Mouse (Mus musculus): ENCODE results near the gene Notum. TPM values are rescaled to one million over a fixed set of nuclear protein-coding genes. Genes with fewer than 3 reads are reported as not detected.

Notum gene
- polyA plus RNA-seq, 1 experiment from 2014 or later, result 2.3 TPM

DNA sequence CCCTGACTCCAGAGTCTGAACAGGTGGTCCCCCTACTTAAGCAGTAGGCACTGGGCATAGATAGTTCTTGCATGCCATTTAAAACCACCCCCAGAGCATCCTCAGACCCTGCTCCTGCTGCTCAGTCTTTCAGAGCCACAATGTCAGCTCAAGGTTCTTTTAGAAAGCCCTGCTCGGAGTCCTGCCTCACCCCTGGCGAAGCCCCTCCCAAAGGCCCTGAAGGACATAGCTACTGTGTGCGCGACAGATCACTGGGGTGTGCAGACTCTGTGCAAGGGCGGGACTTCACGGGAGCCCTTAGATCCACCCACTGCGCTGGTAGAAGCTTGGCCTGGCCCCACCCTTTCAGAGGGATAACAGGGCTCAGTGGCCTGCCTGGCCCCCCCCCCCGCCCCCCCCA is 51.7 kb downstream of the Notum start:
- Histone ChIP-seq H3K27ac (replicated peaks) (no peak overlapping the region), H3K27me3 (no peaks in the 10 kb centered on the region; the same call in 1 of the 2 replicates), H3K4me2 (peak overlapping the region; percentile 47; the same call in 1 of the 2 replicates), H3K9ac (no peak overlapping the region), H3K36me3 (peaks cover 45% of the 10 kb centered on the region), H3K4me1 (replicated peaks) (peaks cover 8% of the 10 kb centered on the region), H3K4me3 (no peak overlapping the region), H3K9me3 (no peaks in the 10 kb centered on the region)
- 46% methylated on average over 8 of the region's 8 CpGs for WGBS
- ATAC-seq (ENCODE audit: low FRiP score, low read depth), result no peak

DNA sequence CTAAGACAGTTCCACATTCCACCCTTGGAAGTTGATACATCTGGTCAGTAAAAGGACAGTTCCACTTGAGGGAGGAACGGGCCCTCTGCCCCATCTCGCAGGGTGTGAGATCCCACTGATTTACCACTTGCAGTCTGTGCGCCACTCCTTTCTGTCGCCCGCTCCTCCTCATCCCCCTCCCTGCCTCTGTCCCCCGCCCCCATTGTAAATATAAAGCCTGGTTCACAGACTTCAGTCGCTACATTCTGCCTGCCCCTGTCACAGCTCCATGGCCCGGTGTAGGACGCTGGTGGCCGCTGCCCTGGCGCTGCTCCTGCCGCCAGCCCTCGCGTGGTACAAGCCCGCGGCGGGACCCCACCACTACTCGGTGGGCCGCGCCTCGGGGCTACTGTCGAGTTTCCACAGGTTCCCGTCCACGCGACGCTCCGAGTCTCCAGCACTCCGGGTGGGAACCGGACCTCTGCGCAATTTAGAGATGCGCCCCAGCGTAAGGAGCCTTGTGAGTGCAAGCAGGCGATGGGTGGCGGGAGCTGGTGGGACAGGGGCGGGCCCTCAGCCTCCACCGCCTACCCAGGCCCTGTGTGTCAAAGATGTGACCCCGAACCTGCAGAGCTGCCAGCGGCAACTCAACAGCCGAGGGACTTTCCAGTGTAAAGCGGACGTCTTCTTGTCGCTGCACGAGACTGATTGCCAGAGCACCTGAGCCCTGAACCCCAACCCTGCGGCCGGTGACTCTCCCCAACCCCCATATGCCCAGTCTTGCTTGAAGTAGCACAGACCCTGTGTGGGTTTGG is 52.5 kb downstream of the Notum start, which contains the start of gene Npb:
TSS of gene Npb (plus strand) at position 237 of the 794 bp plus-strand sequence.
- H3K36me3 ChIP-seq, result peaks cover 45% of the 10 kb centered on the region
- H3K27ac ChIP-seq (replicated peaks), result no peak within 1 kb of the TSS
- peaks cover 8% of the 10 kb centered on the region for H3K4me1 ChIP-seq (replicated peaks)
- H3K4me2 ChIP-seq, result peak within 1 kb of the TSS; percentile 47
- H3K9ac ChIP-seq, result 0 out of 2 replicates have a peak within 1 kb of the TSS, but pooled peaks have one; percentile 12
- WGBS, result 9% methylated on average over 44 of the region's 45 CpGs
- no peaks in the 10 kb centered on the region; the same call in 1 of the 2 replicates for H3K27me3 ChIP-seq
- no peaks in the 10 kb centered on the region for H3K9me3 ChIP-seq
- H3K4me3 ChIP-seq, result peak within 1 kb of the TSS; percentile 11
- no peak for ATAC-seq (ENCODE audit: low FRiP score, low read depth)

DNA sequence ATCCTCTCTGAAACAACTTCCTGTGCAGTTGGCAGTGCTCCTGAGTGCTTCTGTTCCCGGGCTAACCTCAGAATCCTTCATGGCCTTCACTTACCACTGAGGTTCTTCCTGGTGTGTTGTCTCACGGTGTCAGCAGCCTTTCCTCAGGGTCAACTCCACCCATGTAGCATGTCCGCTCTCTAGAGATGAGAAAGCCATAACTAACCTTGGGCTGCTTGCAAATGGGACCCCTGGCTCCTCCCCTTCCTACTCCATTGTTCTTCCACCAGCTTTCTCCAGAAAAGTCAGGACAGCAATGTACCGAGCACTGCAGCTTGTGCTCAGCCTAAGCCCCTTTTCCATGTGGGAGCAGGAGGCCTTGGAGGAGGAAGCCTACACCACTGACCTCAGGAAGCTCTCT is 54.2 kb downstream of the Notum start:
- peaks cover 46% of the 10 kb centered on the region for H3K36me3 ChIP-seq
- no peak overlapping the region for H3K9ac ChIP-seq
- H3K27ac ChIP-seq (replicated peaks), result no peak overlapping the region
- no peaks in the 10 kb centered on the region; the same call in 1 of the 2 replicates for H3K27me3 ChIP-seq
- H3K4me1 ChIP-seq (replicated peaks), result peaks cover 8% of the 10 kb centered on the region
- no peak overlapping the region for H3K4me2 ChIP-seq
- no peak overlapping the region for H3K4me3 ChIP-seq
- no peaks in the 10 kb centered on the region for H3K9me3 ChIP-seq
- no peak for ATAC-seq (ENCODE audit: low FRiP score, low read depth)
- 79% methylated on average over 4 of the region's 4 CpGs for WGBS

DNA sequence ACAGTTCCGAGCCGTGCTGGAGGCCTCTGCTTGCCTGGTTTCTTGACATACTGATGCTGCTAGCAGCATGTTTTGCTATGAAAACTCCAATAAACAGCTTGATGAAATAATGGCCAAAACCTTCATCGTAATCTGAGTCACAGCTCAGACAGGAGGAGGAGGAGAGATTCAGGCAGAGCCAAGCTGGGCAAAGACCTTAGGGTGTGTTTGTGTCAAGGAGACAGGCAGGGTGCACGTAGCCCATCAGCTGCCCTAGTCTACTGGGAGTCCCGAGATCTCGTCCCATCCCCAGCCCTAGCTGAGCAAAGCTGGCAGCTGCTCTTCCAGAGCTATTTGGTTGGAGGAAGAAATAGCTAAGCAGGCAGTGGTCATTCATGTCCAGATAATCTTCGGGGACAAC is 55.3 kb downstream of the Notum start:
- ATAC-seq (ENCODE audit: low FRiP score, low read depth), result no peak
- Histone ChIP-seq H3K9ac (no peak overlapping the region), H3K36me3 (peaks cover 42% of the 10 kb centered on the region), H3K4me3 (no peak overlapping the region), H3K27me3 (no peaks in the 10 kb centered on the region; the same call in 1 of the 2 replicates), H3K27ac (replicated peaks) (no peak overlapping the region), H3K4me2 (no peak overlapping the region), H3K4me1 (replicated peaks) (peaks cover 8% of the 10 kb centered on the region), H3K9me3 (no peaks in the 10 kb centered on the region)
- WGBS, result 91% methylated on average over 7 of the region's 7 CpGs

Small RNAs within 50 kb of the gene (microRNA-seq; reads per million reads assigned to microRNA genes)
- gene Mir6936, result 1.3 reads per million

Other genes with a start within 250 kb of the Notum start
- gene Nploc4, start 223.5 kb downstream of the Notum start, polyA plus RNA-seq (2015; fragmentation: Nextera tagmentation; extraction: Ambion mirVana), result 34.9 and 36.9 TPM in 2 replicates
- gene Tspan10, start 218.5 kb downstream of the Notum start, polyA plus RNA-seq (2015; fragmentation: Nextera tagmentation; extraction: Ambion mirVana), result not detected in 2 replicates
- gene Pde6g, start 207.7 kb downstream of the Notum start, polyA plus RNA-seq (2015; fragmentation: Nextera tagmentation; extraction: Ambion mirVana), result 0.22 and 0.51 TPM in 2 replicates
- gene Oxld1, start 203.1 kb downstream of the Notum start, polyA plus RNA-seq (2015; fragmentation: Nextera tagmentation; extraction: Ambion mirVana), result 11.5 and 12.0 TPM in 2 replicates
- 24.8 and 28.9 TPM in 2 replicates for gene Ccdc137, start 203.1 kb downstream of the Notum start, polyA plus RNA-seq (2015; fragmentation: Nextera tagmentation; extraction: Ambion mirVana)
- 61.5 and 64.1 TPM in 2 replicates for gene Arl16, start 193.6 kb downstream of the Notum start, polyA plus RNA-seq (2015; fragmentation: Nextera tagmentation; extraction: Ambion mirVana)
- gene Mrpl12, start 176.6 kb downstream of the Notum start, polyA plus RNA-seq (2015; fragmentation: Nextera tagmentation; extraction: Ambion mirVana), result 122 and 125 TPM in 2 replicates
- 31.7 and 31.9 TPM in 2 replicates for gene Slc25a10, start 169.3 kb downstream of the Notum start, polyA plus RNA-seq (2015; fragmentation: Nextera tagmentation; extraction: Ambion mirVana)
- 0.41 and 0.75 TPM in 2 replicates for gene Gcgr, start 130.5 kb downstream of the Notum start, polyA plus RNA-seq (2015; fragmentation: Nextera tagmentation; extraction: Ambion mirVana)
- 243 and 246 TPM in 2 replicates for gene Mcrip1, start 111.4 kb downstream of the Notum start, polyA plus RNA-seq (2015; fragmentation: Nextera tagmentation; extraction: Ambion mirVana)
- not detected in 2 replicates for gene Ppp1r27, start 110.0 kb downstream of the Notum start, polyA plus RNA-seq (2015; fragmentation: Nextera tagmentation; extraction: Ambion mirVana)
- gene P4hb, start 87.9 kb downstream of the Notum start, polyA plus RNA-seq (2015; fragmentation: Nextera tagmentation; extraction: Ambion mirVana), result 263 and 274 TPM in 2 replicates
- 492 and 533 TPM in 2 replicates for gene Arhgdia, start 79.6 kb downstream of the Notum start, polyA plus RNA-seq (2015; fragmentation: Nextera tagmentation; extraction: Ambion mirVana)
- gene Alyref, start 62.8 kb downstream of the Notum start, polyA plus RNA-seq (2015; fragmentation: Nextera tagmentation; extraction: Ambion mirVana), result 247 and 251 TPM in 2 replicates
- 200 and 215 TPM in 2 replicates for gene Anapc11, start 62.8 kb downstream of the Notum start, polyA plus RNA-seq (2015; fragmentation: Nextera tagmentation; extraction: Ambion mirVana)
- 0.71 and 1.1 TPM in 2 replicates for gene Npb, start 52.7 kb downstream of the Notum start, polyA plus RNA-seq (2015; fragmentation: Nextera tagmentation; extraction: Ambion mirVana)
- 213 and 226 TPM in 2 replicates for gene Pcyt2, start 43.2 kb downstream of the Notum start, polyA plus RNA-seq (2015; fragmentation: Nextera tagmentation; extraction: Ambion mirVana)
- 43.4 and 45.6 TPM in 2 replicates for gene Sirt7, start 35.9 kb downstream of the Notum start, polyA plus RNA-seq (2015; fragmentation: Nextera tagmentation; extraction: Ambion mirVana)
- 42.5 and 42.7 TPM in 2 replicates for gene Mafg, start 27.6 kb downstream of the Notum start, polyA plus RNA-seq (2015; fragmentation: Nextera tagmentation; extraction: Ambion mirVana)
- gene Pycr1, start 17.4 kb downstream of the Notum start, polyA plus RNA-seq (2015; fragmentation: Nextera tagmentation; extraction: Ambion mirVana), result 19.0 and 21.3 TPM in 2 replicates
- gene Myadml2, start 13.0 kb downstream of the Notum start, polyA plus RNA-seq (2015; fragmentation: Nextera tagmentation; extraction: Ambion mirVana), result 0.67 and 1.0 TPM in 2 replicates
- gene Aspscr1, start 11.8 kb upstream of the Notum start, polyA plus RNA-seq (2015; fragmentation: Nextera tagmentation; extraction: Ambion mirVana), result 140 and 154 TPM in 2 replicates
- 107 and 109 TPM in 2 replicates for gene Cenpx, start 52.6 kb upstream of the Notum start, polyA plus RNA-seq (2015; fragmentation: Nextera tagmentation; extraction: Ambion mirVana)
- gene Lrrc45, start 52.8 kb upstream of the Notum start, polyA plus RNA-seq (2015; fragmentation: Nextera tagmentation; extraction: Ambion mirVana), result 74.9 and 81.2 TPM in 2 replicates
- gene Rac3, start 60.3 kb upstream of the Notum start, polyA plus RNA-seq (2015; fragmentation: Nextera tagmentation; extraction: Ambion mirVana), result 540 and 587 TPM in 2 replicates
- gene Dcxr, start 66.1 kb upstream of the Notum start, polyA plus RNA-seq (2015; fragmentation: Nextera tagmentation; extraction: Ambion mirVana), result 8.8 and 10.4 TPM in 2 replicates
- gene Cbr2, start 70.9 kb upstream of the Notum start, polyA plus RNA-seq (2015; fragmentation: Nextera tagmentation; extraction: Ambion mirVana), result 0.97 and 2.1 TPM in 2 replicates
- 2.1 and 2.9 TPM in 2 replicates for gene Hmga1b, start 101.6 kb upstream of the Notum start, polyA plus RNA-seq (2015; fragmentation: Nextera tagmentation; extraction: Ambion mirVana)
- gene Rfng, start 123.0 kb upstream of the Notum start, polyA plus RNA-seq (2015; fragmentation: Nextera tagmentation; extraction: Ambion mirVana), result 119 and 141 TPM in 2 replicates
- gene Gps1, start 123.1 kb upstream of the Notum start, polyA plus RNA-seq (2015; fragmentation: Nextera tagmentation; extraction: Ambion mirVana), result 275 and 300 TPM in 2 replicates
- 45.2 and 48.6 TPM in 2 replicates for gene Dus1l, start 135.2 kb upstream of the Notum start, polyA plus RNA-seq (2015; fragmentation: Nextera tagmentation; extraction: Ambion mirVana)
- 90.0 and 94.7 TPM in 2 replicates for gene Fasn, start 163.4 kb upstream of the Notum start, polyA plus RNA-seq (2015; fragmentation: Nextera tagmentation; extraction: Ambion mirVana)

All from hindbrain, embryonic 15.5 days (tissue).